Mouse (Mus musculus) liver, embryonic 13.5 days (tissue): ENCODE data around the gene Plagl2. TPM values are rescaled to one million over a fixed set of nuclear protein-coding genes. Genes with fewer than 3 reads are reported as not detected.

Experiments
- ATAC-seq: fragments of 200-750 bp; cut with Nextera tagmentation; 2 replicates; pipeline ENCODE4 v1.8.0; 2017; ENCODE audit warnings: low read depth, mild to moderate bottlenecking, moderate number of reproducible peaks, moderate library complexity
- DNase-seq: peaks from one replicate; pipeline ENCODE4 v3.0.0; 2022
- H3K27ac ChIP-seq: fragments of 300-500 bp; sonication (generic); 2 replicates; pipeline ENCODE4 v1.5.1; 2015; ENCODE audit warnings: moderate library complexity, mild to moderate bottlenecking, inconsistent platforms
- H3K27me3 ChIP-seq: fragments of 300-500 bp; sonication (generic); 2 replicates; pipeline ENCODE4 v1.6.1; 2015; ENCODE audit warnings: mild to moderate bottlenecking, inconsistent platforms
- H3K36me3 ChIP-seq: fragments of 300-500 bp; sonication (generic); 2 replicates; pipeline ENCODE4 v1.6.1; 2015; ENCODE audit warnings: mild to moderate bottlenecking, inconsistent platforms
- H3K4me1 ChIP-seq: fragments of 300-500 bp; sonication (generic); replicated peaks from 2 replicates; pipeline ENCODE4 v1.6.1; 2015; ENCODE audit warnings: inconsistent platforms
- H3K4me2 ChIP-seq: fragments of 300-500 bp; sonication (generic); 2 replicates; pipeline ENCODE4 v1.6.1; 2015; ENCODE audit warnings: inconsistent platforms, mild to moderate bottlenecking, moderate library complexity
- H3K4me3 ChIP-seq: fragments of 300-500 bp; sonication (generic); replicated peaks from 2 replicates; pipeline ENCODE4 v1.5.1; 2015; ENCODE audit warnings: mild to moderate bottlenecking, inconsistent platforms
- H3K9ac ChIP-seq: fragments of 300-500 bp; sonication (generic); 2 replicates; pipeline ENCODE4 v1.6.1; 2015; ENCODE audit warnings: mild to moderate bottlenecking, inconsistent platforms
- H3K9me3 ChIP-seq: fragments of 300-500 bp; sonication (generic); replicated peaks from 2 replicates; pipeline ENCODE4 v1.6.1; 2016; ENCODE audit warnings: inconsistent platforms
- WGBS: fragments of 180-500 bp; shearing (Covaris S2); methylation state at CpG from one replicate; pipeline ENCODE4 v1.1.7; 2015; ENCODE audit not compliant: insufficient replicate concordance; 5-methylcytosine and 5-hydroxymethylcytosine counted together
- polyA plus RNA-seq: library from polyadenylated mRNA; unstranded; fragments of >200 nt; fragmentation: Nextera tagmentation; extraction: Ambion mirVana; gene quantifications from 2 replicates; pipeline ENCODE4 v1.2.1, GENCODE M21; 2015

Gene Plagl2
- polyA plus RNA-seq, 1 experiment from 2014 or later, result 13.6 TPM

DNA sequence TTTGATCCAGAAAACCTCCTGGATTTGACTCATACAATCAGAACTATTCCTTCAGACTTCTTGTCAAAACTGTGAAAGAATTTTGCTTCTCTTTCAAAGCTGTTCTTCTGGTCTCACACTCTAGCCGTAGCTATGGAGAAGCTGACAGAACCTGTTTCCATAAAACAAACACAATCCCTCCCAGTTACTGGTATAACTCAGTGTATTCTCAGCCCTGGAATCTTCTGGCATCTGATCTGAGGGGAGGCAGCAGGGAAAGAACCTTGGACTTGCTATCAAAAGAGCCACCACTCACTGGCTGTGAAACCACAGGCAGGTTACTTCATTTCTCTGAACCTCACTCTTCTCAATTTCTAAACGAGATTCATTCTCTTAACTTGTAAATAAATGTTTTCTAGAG lies 2.8 kb downstream of the Plagl2 start:
- peak overlapping the region; percentile 99 for H3K27ac ChIP-seq
- no peak for DNase-seq
- H3K27me3 ChIP-seq, result no peaks in the 10 kb centered on the region
- H3K9me3 ChIP-seq, result no peaks in the 10 kb centered on the region
- WGBS, result 48% methylated on average over 2 of the region's 2 CpGs
- H3K36me3 ChIP-seq, result peaks cover 58% of the 10 kb centered on the region
- ATAC-seq, result no peak
- peak overlapping the region; percentile 86 for H3K4me2 ChIP-seq
- peaks cover 63% of the 10 kb centered on the region for H3K4me1 ChIP-seq
- H3K9ac ChIP-seq, result peak overlapping the region; percentile 99
- peak overlapping the region; percentile 97 for H3K4me3 ChIP-seq

DNA sequence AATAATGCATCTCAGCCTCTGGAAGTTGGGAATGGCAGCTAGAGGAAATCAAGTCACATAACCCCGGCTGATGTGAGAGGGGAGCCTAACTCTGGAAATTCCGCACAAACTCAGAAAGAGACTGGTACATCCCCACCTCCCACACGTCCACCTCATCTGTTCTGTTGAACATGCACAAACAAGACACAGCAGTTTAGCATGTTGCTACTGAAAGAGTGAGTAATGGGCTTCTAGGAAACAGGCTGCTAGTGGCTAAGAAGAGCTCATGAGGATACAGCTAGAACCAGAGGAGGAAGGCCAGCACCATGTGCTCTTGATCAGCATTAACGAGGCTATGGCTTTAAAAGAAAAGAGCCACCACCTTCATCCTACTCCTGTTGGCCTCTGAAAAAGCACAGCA lies 3.3 kb downstream of the Plagl2 start:
- peaks cover 60% of the 10 kb centered on the region for H3K36me3 ChIP-seq
- peak overlapping the region; percentile 99 for H3K27ac ChIP-seq
- 78% methylated on average over 4 of the region's 4 CpGs for WGBS
- DNase-seq (no peak), ATAC-seq (no peak)
- peak overlapping the region; percentile 86 for H3K4me2 ChIP-seq
- H3K4me1 ChIP-seq, result peaks cover 58% of the 10 kb centered on the region
- H3K27me3 ChIP-seq, result no peaks in the 10 kb centered on the region
- H3K9ac ChIP-seq, result peak overlapping the region; percentile 99
- no peaks in the 10 kb centered on the region for H3K9me3 ChIP-seq
- H3K4me3 ChIP-seq, result peak overlapping the region; percentile 97

GRCm38 (mm10) chr2:153237193-153237592 lies 4.0 kb downstream of the Plagl2 start:
- 79% methylated on average over 4 of the region's 4 CpGs for WGBS
- DNase-seq, result no peak
- no peak for ATAC-seq
- H3K4me2 ChIP-seq, result peak overlapping the region; percentile 86; the same call in 1 of the 2 replicates
- 0 out of 2 replicates have a peak overlapping the region, but pooled peaks have one; percentile 97 for H3K4me3 ChIP-seq
- H3K9ac ChIP-seq, result peak overlapping the region; percentile 99; the same call in 1 of the 2 replicates
- H3K27ac ChIP-seq, result peak overlapping the region; percentile 99; the same call in 1 of the 2 replicates
- H3K4me1 ChIP-seq, result peaks cover 54% of the 10 kb centered on the region
- H3K9me3 ChIP-seq, result no peaks in the 10 kb centered on the region
- no peaks in the 10 kb centered on the region for H3K27me3 ChIP-seq
- H3K36me3 ChIP-seq, result peaks cover 67% of the 10 kb centered on the region

- no peak overlapping the region; the same call in 1 of the 2 replicates for H3K4me3 ChIP-seq
- ATAC-seq (no peak), DNase-seq (no peak)
- no peaks in the 10 kb centered on the region for H3K9me3 ChIP-seq
- peak overlapping the region; percentile 87 for H3K27ac ChIP-seq
- 72% methylated on average over 5 of the region's 5 CpGs for WGBS
- H3K36me3 ChIP-seq, result peaks cover 63% of the 10 kb centered on the region
- H3K4me1 ChIP-seq, result peaks cover 83% of the 10 kb centered on the region
- no peaks in the 10 kb centered on the region for H3K27me3 ChIP-seq
- H3K4me2 ChIP-seq, result peak overlapping the region; percentile 38
- peak overlapping the region; percentile 46 for H3K9ac ChIP-seq
Observed at GRCm38 (mm10) chr2:153228523-153228922, 12.7 kb downstream of the Plagl2 start.

DNA sequence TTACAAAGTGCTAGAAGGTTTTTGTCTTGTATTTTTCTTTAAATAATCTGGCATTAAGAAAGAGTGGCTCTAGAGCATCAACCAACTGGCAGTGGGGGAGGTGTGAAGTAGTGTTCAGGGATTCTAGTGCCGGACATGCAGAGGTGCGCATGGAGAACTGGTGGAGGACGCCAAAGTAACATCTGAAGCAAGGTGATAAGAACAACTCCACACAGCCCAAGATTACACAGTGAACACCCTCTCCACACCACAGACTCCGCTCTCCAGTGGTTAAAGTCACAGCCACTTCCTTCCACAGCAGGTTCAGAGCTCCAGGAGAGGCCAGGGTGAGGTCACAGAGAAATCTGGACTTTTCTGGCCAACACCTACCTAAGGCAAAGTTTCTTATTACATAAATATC lies 13.3 kb downstream of the Plagl2 start:
- H3K27me3 ChIP-seq, result no peaks in the 10 kb centered on the region
- H3K9ac ChIP-seq, result 0 out of 2 replicates have a peak overlapping the region, but pooled peaks have one; percentile 6
- H3K4me3 ChIP-seq, result no peak overlapping the region; the same call in 1 of the 2 replicates
- H3K4me2 ChIP-seq, result peak overlapping the region; percentile 38
- ATAC-seq, result peak; percentile 92
- H3K27ac ChIP-seq, result peak overlapping the region; percentile 87
- H3K36me3 ChIP-seq, result peaks cover 57% of the 10 kb centered on the region
- peaks cover 88% of the 10 kb centered on the region for H3K4me1 ChIP-seq
- no peaks in the 10 kb centered on the region for H3K9me3 ChIP-seq
- peak; percentile 71 for DNase-seq
- 14% methylated on average over 4 of the region's 4 CpGs for WGBS

DNA sequence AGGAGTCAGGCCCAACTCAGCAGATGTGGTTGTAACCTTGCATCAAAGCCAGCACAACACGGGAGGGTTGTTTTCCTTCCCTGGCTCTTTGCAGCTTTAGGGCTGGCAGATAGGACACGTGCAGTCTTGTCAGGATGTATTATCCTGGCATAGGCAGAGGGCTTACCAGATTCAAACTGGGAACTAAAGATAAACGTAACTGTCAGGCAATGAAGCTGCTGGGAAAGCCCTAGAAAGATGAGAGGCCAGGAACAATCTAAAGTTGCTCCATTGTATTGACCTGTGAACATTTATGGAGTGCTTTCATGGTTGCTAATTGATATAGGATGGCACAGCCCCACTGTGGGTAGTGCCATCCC lies 15.7 kb downstream of the Plagl2 start:
- peaks cover 98% of the 10 kb centered on the region for H3K4me1 ChIP-seq

DNA sequence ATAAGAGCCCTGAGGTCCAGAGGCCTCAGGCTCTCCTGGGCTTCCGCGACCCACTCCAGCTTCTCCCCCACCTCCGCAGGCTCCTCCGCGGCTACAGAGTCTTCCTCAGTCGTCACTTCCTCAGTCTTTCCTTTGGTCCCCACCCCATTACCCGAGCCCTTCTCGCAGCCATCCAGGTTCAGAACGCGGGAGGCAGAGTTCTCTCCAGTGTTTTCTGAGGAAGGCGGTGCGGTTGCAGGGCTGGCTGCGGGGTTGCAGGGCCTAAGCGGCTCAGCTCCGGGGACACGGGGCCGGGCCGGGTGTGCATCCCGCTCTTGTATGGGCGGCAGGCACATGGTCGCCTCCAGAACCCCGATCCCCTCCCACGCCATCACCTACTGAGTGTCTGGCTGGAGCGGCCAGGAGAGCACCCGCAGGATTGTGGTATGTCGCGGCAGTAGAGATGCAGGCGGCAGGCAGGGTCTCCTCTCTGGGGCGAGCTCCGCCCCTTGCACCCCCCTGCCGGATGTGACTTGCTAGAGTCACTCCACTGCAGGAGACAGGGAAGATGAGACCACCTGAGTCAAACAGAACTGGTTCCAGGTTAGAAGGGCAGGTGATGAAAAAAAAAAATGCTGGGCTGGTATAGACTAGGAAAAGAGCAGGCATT lies 16.2 kb downstream of the Plagl2 start, which contains the start of gene Tspyl3:
Gene Tspyl3 (minus strand): TSS at position 496 of the 649 bp plus-strand sequence.
- no peak for DNase-seq
- ATAC-seq, result no peak

More for the DNA sequence above, 15.7 kb downstream of the Plagl2 start:
- peak overlapping the region; percentile 83 for H3K9ac ChIP-seq
- DNase-seq (no peak), ATAC-seq (0 out of 2 replicates have a peak, but pooled peaks have one; percentile 2)
- H3K36me3 ChIP-seq, result peaks cover 33% of the 10 kb centered on the region
- no peaks in the 10 kb centered on the region for H3K9me3 ChIP-seq
- H3K27me3 ChIP-seq, result no peaks in the 10 kb centered on the region
- WGBS, result 4% methylated on average over 3 of the region's 3 CpGs
- H3K4me2 ChIP-seq, result peak overlapping the region; percentile 89
- peak overlapping the region; percentile 89 for H3K27ac ChIP-seq
- H3K4me3 ChIP-seq, result peak overlapping the region; percentile 64

GRCm38 (mm10) chr2:153222566-153222965 lies 18.7 kb downstream of the Plagl2 start:
- H3K4me3 ChIP-seq, result 0 out of 2 replicates have a peak overlapping the region, but pooled peaks have one; percentile 1
- DNase-seq, result no peak
- H3K36me3 ChIP-seq, result peaks cover 10% of the 10 kb centered on the region
- no peaks in the 10 kb centered on the region for H3K9me3 ChIP-seq
- no peaks in the 10 kb centered on the region for H3K27me3 ChIP-seq
- peak overlapping the region; percentile 68 for H3K4me2 ChIP-seq
- 62% methylated on average over 2 of the region's 2 CpGs for WGBS
- H3K9ac ChIP-seq, result peak overlapping the region; percentile 56
- H3K4me1 ChIP-seq, result peaks cover 88% of the 10 kb centered on the region
- ATAC-seq, result no peak
- H3K27ac ChIP-seq, result peak overlapping the region; percentile 94

More for the DNA sequence above, 16.2 kb downstream of the Plagl2 start, which contains the start of gene Tspyl3:
- Histone ChIP-seq H3K4me3 (peak within 1 kb of the TSS; percentile 64), H3K36me3 (peaks cover 28% of the 10 kb centered on the region), H3K9me3 (no peaks in the 10 kb centered on the region), H3K27me3 (no peaks in the 10 kb centered on the region), H3K27ac (peak within 1 kb of the TSS; percentile 89), H3K9ac (peak within 1 kb of the TSS; percentile 83), H3K4me1 (peaks cover 98% of the 10 kb centered on the region), H3K4me2 (peak within 1 kb of the TSS; percentile 89)
- WGBS, result 2% methylated on average over 31 of the region's 31 CpGs

DNA sequence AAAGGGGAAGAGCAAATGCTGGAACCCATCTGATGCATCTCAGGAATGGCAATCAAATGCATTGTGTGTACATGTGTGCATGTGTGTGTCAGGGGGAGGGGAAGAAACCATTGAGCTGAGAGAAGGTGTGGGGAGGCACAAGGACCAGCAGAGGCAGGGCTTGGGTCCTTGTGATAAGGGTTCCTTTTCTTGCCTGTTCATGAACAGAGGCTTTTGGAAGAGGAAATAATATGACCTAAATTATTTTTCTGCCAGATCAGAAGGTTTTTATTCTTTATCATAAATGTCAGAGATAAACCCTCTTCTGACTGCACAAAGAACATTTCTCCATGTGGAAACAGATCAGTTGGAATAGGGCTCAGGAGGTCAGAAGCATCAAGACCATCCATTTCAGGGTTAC lies 19.1 kb downstream of the Plagl2 start:
- H3K36me3 ChIP-seq, result peaks cover 6% of the 10 kb centered on the region
- no peaks in the 10 kb centered on the region for H3K9me3 ChIP-seq
- peak overlapping the region; percentile 94 for H3K27ac ChIP-seq
- H3K4me3 ChIP-seq, result peak overlapping the region; percentile 35
- peak overlapping the region; percentile 56 for H3K9ac ChIP-seq
- no peak for DNase-seq
- H3K27me3 ChIP-seq, result no peaks in the 10 kb centered on the region
- H3K4me2 ChIP-seq, result peak overlapping the region; percentile 68
- ATAC-seq, result peak; percentile 78
- H3K4me1 ChIP-seq, result peaks cover 84% of the 10 kb centered on the region

DNA sequence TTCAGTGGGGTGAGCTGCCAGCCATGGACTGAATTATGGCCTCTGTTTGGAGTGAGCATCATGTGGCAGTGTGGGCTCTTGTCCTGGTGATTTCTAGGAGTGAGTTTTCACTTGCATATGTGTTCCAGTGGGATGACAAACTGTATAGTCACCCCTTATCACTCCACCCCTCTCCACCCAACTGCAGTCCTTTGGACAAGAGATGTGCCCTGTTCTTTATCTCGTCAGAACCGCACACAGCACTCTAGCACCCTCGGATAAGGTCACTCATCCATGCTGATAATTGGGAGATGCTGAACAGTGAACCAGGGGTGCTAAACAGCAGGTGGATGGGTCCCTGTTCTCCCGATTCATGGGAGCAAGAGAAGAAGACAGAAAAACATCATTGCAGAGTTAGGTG lies 19.6 kb downstream of the Plagl2 start:
- H3K4me2 ChIP-seq, result peak overlapping the region; percentile 68
- ATAC-seq, result peak; percentile 95

GRCm38 (mm10) chr2:153218516-153218915 lies 22.7 kb downstream of the Plagl2 start:
- ATAC-seq (no peak), DNase-seq (no peak)
- Histone ChIP-seq H3K9ac (no peak overlapping the region), H3K4me2 (no peak overlapping the region), H3K4me1 (peaks cover 68% of the 10 kb centered on the region), H3K27ac (no peak overlapping the region), H3K36me3 (no peaks in the 10 kb centered on the region), H3K9me3 (no peaks in the 10 kb centered on the region), H3K27me3 (no peaks in the 10 kb centered on the region), H3K4me3 (no peak overlapping the region)
- WGBS, result 74% methylated on average over 3 of the region's 3 CpGs

More for the DNA sequence above, 19.6 kb downstream of the Plagl2 start:
- Histone ChIP-seq H3K9ac (peak overlapping the region; percentile 63), H3K4me1 (peaks cover 78% of the 10 kb centered on the region), H3K27ac (peak overlapping the region; percentile 94), H3K4me3 (peak overlapping the region; percentile 35), H3K36me3 (0 out of 2 replicates have a peak, but pooled peaks cover under 1% of the 10 kb centered on the region), H3K9me3 (no peaks in the 10 kb centered on the region), H3K27me3 (no peaks in the 10 kb centered on the region)
- WGBS, result 19% methylated on average over 4 of the region's 4 CpGs
- DNase-seq, result peak; percentile 75
